Mouse (Mus musculus) gastrocnemius, postnatal 14 days (tissue): Measurements from ENCODE around the gene Gm765. TPM values are rescaled to one million over a fixed set of nuclear protein-coding genes. Genes with fewer than 3 reads are reported as not detected.

Source experiments
- DNase-seq: peaks from one replicate; pipeline ENCODE4 v3.0.0; 2021; ENCODE audit warnings: mixed read lengths
- intact Hi-C: fragments of 180-260 bp; cut with DNase I; formaldehyde crosslinking; loops from one replicate; pipeline ENCODE4 v1.15.1; 2025; ENCODE audit warnings: low total_unique reads
- total RNA-seq, 2 experiments: library from RNA; stranded (reverse); gene quantifications; 2 replicates each; pipeline ENCODE4 v1.2.3; 2021

Gene Gm765
- total RNA-seq, 2 experiments from 2014 or later, result 0.18 TPM; not detected in 1

- no peak for DNase-seq
- intact Hi-C loops, result no loop called here
Observed at GRCm38 (mm10) chr6:98240561-98241272, 101.8 kb downstream of the Gm765 start.

- intact Hi-C loops, result no loop called here
- no peak for DNase-seq
Observed at GRCm38 (mm10) chr6:98234097-98234496, 108.5 kb downstream of the Gm765 start.

- DNase-seq, result no peak
- intact Hi-C loops, result no loop called here
Observed at GRCm38 (mm10) chr6:98223923-98224322, 118.6 kb downstream of the Gm765 start.

GRCm38 (mm10) chr6:98221970-98222369 lies 120.6 kb downstream of the Gm765 start:
- no peak for DNase-seq
- intact Hi-C loops, result no loop called here

- DNase-seq, result no peak
- intact Hi-C loops, result no loop called here
Observed at GRCm38 (mm10) chr6:98212225-98212624, 130.3 kb downstream of the Gm765 start.

GRCm38 (mm10) chr6:98210237-98210636 lies 132.3 kb downstream of the Gm765 start:
- DNase-seq, result no peak
- intact Hi-C loops, result no loop called here

GRCm38 (mm10) chr6:98208051-98208450 lies 134.5 kb downstream of the Gm765 start:
- intact Hi-C loops, result no loop called here
- DNase-seq, result no peak

GRCm38 (mm10) chr6:98198706-98199105 lies 143.8 kb downstream of the Gm765 start:
- intact Hi-C loops, result no loop called here
- no peak for DNase-seq

GRCm38 (mm10) chr6:98190745-98191442 lies 151.7 kb downstream of the Gm765 start:
- no peak for DNase-seq
- intact Hi-C loops, result no loop called here
